Mouse (Mus musculus): ENCODE measurements around the gene Sptbn4.
A peak's percentile ranks its signal among the peaks of the same experiment; 100 is the strongest.

DNA sequence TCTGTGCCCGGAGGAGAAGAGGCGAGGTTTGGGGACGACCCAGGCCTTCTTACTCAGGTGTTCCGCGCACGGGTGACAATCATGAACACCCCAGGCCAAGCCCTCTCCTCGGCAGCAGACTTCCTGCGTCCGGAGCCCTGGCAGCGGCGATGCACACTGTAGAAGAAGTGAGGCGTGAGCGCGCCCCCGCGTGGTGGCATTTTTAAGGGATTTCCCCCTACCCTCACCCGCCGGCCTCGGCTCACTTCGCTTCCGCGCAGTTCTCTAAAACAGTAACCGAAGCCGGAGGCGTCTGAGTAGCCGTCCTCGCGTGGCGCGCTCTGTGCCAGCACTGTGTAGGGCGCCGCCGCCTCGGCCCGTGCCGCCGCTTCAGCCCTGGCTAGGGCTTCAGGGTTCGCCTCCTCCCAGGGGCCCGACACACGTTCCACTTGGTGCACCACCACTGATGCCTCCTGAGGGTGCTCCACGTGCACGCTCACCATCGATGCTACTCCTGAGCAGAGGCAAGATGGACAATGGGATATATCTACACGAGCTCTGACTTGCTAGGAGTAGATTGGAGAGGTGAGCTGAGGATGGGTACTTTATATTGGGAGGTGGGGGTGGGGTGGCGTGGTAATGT lies 118.0 kb downstream of the Sptbn4 start:
- TF ChIP-seq CTCF (IDR thresholded peaks at IDR 0.05; ENCODE audit: low read depth, low read length) (peak; percentile 82), POLR2A (IDR thresholded peaks at IDR 0.05; ENCODE audit: extremely low read depth, insufficient read depth, low read length) (no peak)
